Mouse (Mus musculus) adrenal gland, adult (tissue): ENCODE data around the gene Jmjd1c.

ENCODE experiments used
- DNase-seq, 2 experiments: peaks; one replicate each; pipeline ENCODE4 v3.0.0; 2022 to 2023; ENCODE audit warnings: low spot score in 1 of 2; ENCODE audit not compliant: inconsistent age in 2 of 2

Gene Jmjd1c

GRCm38 (mm10) chr10:67071389-67071788 is 24.5 kb upstream of the Jmjd1c start:
- no peak for DNase-seq

- no peak for DNase-seq
Observed at GRCm38 (mm10) chr10:67071884-67072283, 24.0 kb upstream of the Jmjd1c start.

GRCm38 (mm10) chr10:67072600-67072999 is 23.3 kb upstream of the Jmjd1c start:
- DNase-seq, result no peak

GRCm38 (mm10) chr10:67073577-67073976 is 22.3 kb upstream of the Jmjd1c start:
- DNase-seq, result no peak

- DNase-seq, result peak in 1 of 2 experiments; percentile 35
Observed at GRCm38 (mm10) chr10:67075931-67076878, 19.7 kb upstream of the Jmjd1c start.

GRCm38 (mm10) chr10:67079030-67079429 is 16.9 kb upstream of the Jmjd1c start:
- no peak for DNase-seq

- DNase-seq, result no peak
Observed at GRCm38 (mm10) chr10:67081206-67082007, 14.5 kb upstream of the Jmjd1c start.

GRCm38 (mm10) chr10:67082531-67082930 is 13.4 kb upstream of the Jmjd1c start:
- DNase-seq, result no peak

- no peak for DNase-seq
Observed at GRCm38 (mm10) chr10:67083446-67084166, 12.3 kb upstream of the Jmjd1c start.

GRCm38 (mm10) chr10:67085124-67085523 is 10.8 kb upstream of the Jmjd1c start:
- no peak for DNase-seq

GRCm38 (mm10) chr10:67085916-67086315 is 10.0 kb upstream of the Jmjd1c start:
- no peak for DNase-seq

- peak in 1 of 2 experiments; percentile 29 for DNase-seq
Observed at GRCm38 (mm10) chr10:67087447-67088226, 8.3 kb upstream of the Jmjd1c start.

- no peak for DNase-seq
Observed at GRCm38 (mm10) chr10:67090611-67091010, 5.3 kb upstream of the Jmjd1c start.

GRCm38 (mm10) chr10:67094922-67095321 is 1.0 kb upstream of the Jmjd1c start:
- peak in 1 of 2 experiments; percentile 40 for DNase-seq

- peak; percentile 84 to 94 for DNase-seq
Observed at GRCm38 (mm10) chr10:67096621-67097436, 904 bp downstream of the Jmjd1c start, which contains the start of gene Reep3. Gene Reep3 (minus strand): TSS chr10:67096945.

- DNase-seq, result peak in 1 of 2 experiments; percentile 68
Observed at GRCm38 (mm10) chr10:67097437-67098150, 1.7 kb downstream of the Jmjd1c start.

- DNase-seq, result peak in 1 of 2 experiments; percentile 76
Observed at GRCm38 (mm10) chr10:67098408-67099050, 2.6 kb downstream of the Jmjd1c start.
